Mouse (Mus musculus): ENCODE results near the gene Morc3. TPM values are rescaled to one million over a fixed set of nuclear protein-coding genes. Genes with fewer than 3 reads are reported as not detected.

The Morc3 gene
- polyA plus RNA-seq, 1 experiment: 10.7 TPM

- 86% methylated on average over 6 of the region's 6 CpGs for WGBS
- DNase-seq: no peak
- Histone ChIP-seq H3K4me3 (replicated peaks; ENCODE audit: extremely low read depth, low read depth, low read length) (no peak overlapping the region), H3K4me1 (ENCODE audit: control insufficient read depth, insufficient read depth, low read length) (no peaks in the 10 kb centered on the region)
- TF ChIP-seq POLR2A (IDR thresholded peaks at IDR 0.05; ENCODE audit: borderline replicate concordance, extremely low read depth, low read depth, low read length) (no peak), CTCF (IDR thresholded peaks at IDR 0.05; ENCODE audit: insufficient read depth, low read length) (no peak)
Measured at GRCm38 (mm10) chr16:93826909-93827308, 5.0 kb upstream of the Morc3 start.

- peaks cover 8% of the 10 kb centered on the region for H3K4me1 ChIP-seq (ENCODE audit: control insufficient read depth, insufficient read depth, low read length)
- DNase-seq: no peak
- no peak overlapping the region for H3K4me3 ChIP-seq (replicated peaks; ENCODE audit: extremely low read depth, low read depth, low read length)
- TF ChIP-seq POLR2A (IDR thresholded peaks at IDR 0.05; ENCODE audit: borderline replicate concordance, extremely low read depth, low read depth, low read length): no peak
- TF ChIP-seq CTCF (IDR thresholded peaks at IDR 0.05; ENCODE audit: insufficient read depth, low read length): no peak
- 94% methylated on average over 15 of the region's 15 CpGs for WGBS
Measured at GRCm38 (mm10) chr16:93829526-93829925, 2.4 kb upstream of the Morc3 start.

- Histone ChIP-seq H3K4me1 (ENCODE audit: control insufficient read depth, insufficient read depth, low read length) (peaks cover 8% of the 10 kb centered on the region), H3K4me3 (replicated peaks; ENCODE audit: extremely low read depth, low read depth, low read length) (no peak overlapping the region)
- WGBS: 85% methylated on average over 9 of the region's 9 CpGs
- TF ChIP-seq POLR2A (IDR thresholded peaks at IDR 0.05; ENCODE audit: borderline replicate concordance, extremely low read depth, low read depth, low read length): no peak
- no peak for TF ChIP-seq CTCF (IDR thresholded peaks at IDR 0.05; ENCODE audit: insufficient read depth, low read length)
- no peak for DNase-seq
Measured at GRCm38 (mm10) chr16:93830071-93830470, 1.9 kb upstream of the Morc3 start.

GRCm38 (mm10) chr16:93830916-93831315 lies 1.0 kb upstream of the Morc3 start:
- no peak for DNase-seq
- TF ChIP-seq CTCF (IDR thresholded peaks at IDR 0.05; ENCODE audit: insufficient read depth, low read length): no peak
- TF ChIP-seq POLR2A (IDR thresholded peaks at IDR 0.05; ENCODE audit: borderline replicate concordance, extremely low read depth, low read depth, low read length): no peak
- Histone ChIP-seq H3K4me1 (ENCODE audit: control insufficient read depth, insufficient read depth, low read length) (peaks cover 8% of the 10 kb centered on the region), H3K4me3 (replicated peaks; ENCODE audit: extremely low read depth, low read depth, low read length) (no peak overlapping the region)
- WGBS: 80% methylated on average over 5 of the region's 5 CpGs

GRCm38 (mm10) chr16:93832451-93833276 lies 743 bp downstream of the Morc3 start:
- peak; percentile 68 for DNase-seq
- peaks cover 8% of the 10 kb centered on the region for H3K4me1 ChIP-seq (ENCODE audit: control insufficient read depth, insufficient read depth, low read length)
- H3K4me3 ChIP-seq (replicated peaks; ENCODE audit: extremely low read depth, low read depth, low read length): peak overlapping the region; percentile 72
- WGBS: under 1% methylated on average over 69 of the region's 69 CpGs
- TF ChIP-seq CTCF (IDR thresholded peaks at IDR 0.05; ENCODE audit: insufficient read depth, low read length) (no peak), POLR2A (IDR thresholded peaks at IDR 0.05; ENCODE audit: borderline replicate concordance, extremely low read depth, low read depth, low read length) (peak; percentile 10; the same call in 1 of the 2 replicates)

GRCm38 (mm10) chr16:93833551-93833950 lies 1.6 kb downstream of the Morc3 start:
- TF ChIP-seq POLR2A (IDR thresholded peaks at IDR 0.05; ENCODE audit: borderline replicate concordance, extremely low read depth, low read depth, low read length): no peak
- no peak for TF ChIP-seq CTCF (IDR thresholded peaks at IDR 0.05; ENCODE audit: insufficient read depth, low read length)
- 74% methylated on average over 6 of the region's 6 CpGs for WGBS
- no peak for DNase-seq
- peaks cover 8% of the 10 kb centered on the region for H3K4me1 ChIP-seq (ENCODE audit: control insufficient read depth, insufficient read depth, low read length)
- H3K4me3 ChIP-seq (replicated peaks; ENCODE audit: extremely low read depth, low read depth, low read length): no peak overlapping the region

GRCm38 (mm10) chr16:93834076-93834475 lies 2.2 kb downstream of the Morc3 start:
- WGBS: 54% methylated on average over 2 of the region's 2 CpGs
- DNase-seq: no peak
- H3K4me1 ChIP-seq (ENCODE audit: control insufficient read depth, insufficient read depth, low read length): peaks cover 8% of the 10 kb centered on the region
- no peak for TF ChIP-seq CTCF (IDR thresholded peaks at IDR 0.05; ENCODE audit: insufficient read depth, low read length)
- TF ChIP-seq POLR2A (IDR thresholded peaks at IDR 0.05; ENCODE audit: borderline replicate concordance, extremely low read depth, low read depth, low read length): no peak
- no peak overlapping the region for H3K4me3 ChIP-seq (replicated peaks; ENCODE audit: extremely low read depth, low read depth, low read length)

- 73% methylated on average over 1 of the region's 1 CpGs for WGBS
Measured at GRCm38 (mm10) chr16:93839049-93839448, 7.1 kb downstream of the Morc3 start.

GRCm38 (mm10) chr16:93850527-93850926 lies 18.6 kb downstream of the Morc3 start:
- Histone ChIP-seq H3K4me3 (replicated peaks; ENCODE audit: extremely low read depth, low read depth, low read length) (no peak overlapping the region), H3K4me1 (ENCODE audit: control insufficient read depth, insufficient read depth, low read length) (no peaks in the 10 kb centered on the region)
- 93% methylated on average over 3 of the region's 3 CpGs for WGBS
- no peak for DNase-seq
- no peak for TF ChIP-seq CTCF (IDR thresholded peaks at IDR 0.05; ENCODE audit: insufficient read depth, low read length)
- TF ChIP-seq POLR2A (IDR thresholded peaks at IDR 0.05; ENCODE audit: borderline replicate concordance, extremely low read depth, low read depth, low read length): no peak

More at GRCm38 (mm10) chr16:93839049-93839448, 7.1 kb downstream of the Morc3 start:
- peaks cover 2% of the 10 kb centered on the region for H3K4me1 ChIP-seq (ENCODE audit: control insufficient read depth, insufficient read depth, low read length)
- no peak for DNase-seq
- no peak overlapping the region for H3K4me3 ChIP-seq (replicated peaks; ENCODE audit: extremely low read depth, low read depth, low read length)
- no peak for TF ChIP-seq CTCF (IDR thresholded peaks at IDR 0.05; ENCODE audit: insufficient read depth, low read length)
- TF ChIP-seq POLR2A (IDR thresholded peaks at IDR 0.05; ENCODE audit: borderline replicate concordance, extremely low read depth, low read depth, low read length): no peak

GRCm38 (mm10) chr16:93859967-93860366 lies 28.0 kb downstream of the Morc3 start:
- 76% methylated on average over 4 of the region's 4 CpGs for WGBS
- no peaks in the 10 kb centered on the region for H3K4me1 ChIP-seq (ENCODE audit: control insufficient read depth, insufficient read depth, low read length)
- no peak for DNase-seq
- TF ChIP-seq CTCF (IDR thresholded peaks at IDR 0.05; ENCODE audit: insufficient read depth, low read length) (no peak), POLR2A (IDR thresholded peaks at IDR 0.05; ENCODE audit: borderline replicate concordance, extremely low read depth, low read depth, low read length) (no peak)
- H3K4me3 ChIP-seq (replicated peaks; ENCODE audit: extremely low read depth, low read depth, low read length): no peak overlapping the region

Data from lung, adult 2 months (tissue).